Mouse (Mus musculus): ENCODE measurements at regions not wholly inside any gene's neighbourhood (a gene's known extent, or its start where the extent isn't known, plus 50 kb on each side); places are given as distances from the start of the nearest gene placed in this dataset.

GRCm38 (mm10) chr6:51104336-51104735 lies 328.1 kb upstream of the Nfe2l3 start:
- H3K27me3 ChIP-seq (replicated peaks; ENCODE audit: control insufficient read depth, insufficient read depth, low read length) = no peaks in the 10 kb centered on the region
- H3K4me1 ChIP-seq (ENCODE audit: control insufficient read depth, insufficient read depth, low read length) = no peaks in the 10 kb centered on the region
- WGBS = 74% methylated on average over 5 of the region's 5 CpGs
- no peak overlapping the region for H3K4me3 ChIP-seq (ENCODE audit: insufficient read depth, low read depth, low read length)
- DNase-seq = peak; percentile 5
- H3K27ac ChIP-seq (ENCODE audit: insufficient read depth, low read depth, low read length) = no peak overlapping the region
- TF ChIP-seq CTCF (conservative IDR thresholded peaks at IDR 0.05; ENCODE audit: insufficient read depth, insufficient read length, low read depth, low read length) (no peak), POLR2A (IDR thresholded peaks at IDR 0.05; ENCODE audit: low read depth, low read length) (no peak)
- no peaks in the 10 kb centered on the region for H3K36me3 ChIP-seq (ENCODE audit: control insufficient read depth, insufficient read depth, low read length)

GRCm38 (mm10) chr6:51108336-51108956 lies 324.0 kb upstream of the Nfe2l3 start:
- TF ChIP-seq POLR2A (IDR thresholded peaks at IDR 0.05; ENCODE audit: low read depth, low read length) = no peak
- H3K27ac ChIP-seq (ENCODE audit: insufficient read depth, low read depth, low read length) = no peak overlapping the region
- no peaks in the 10 kb centered on the region for H3K4me1 ChIP-seq (ENCODE audit: control insufficient read depth, insufficient read depth, low read length)
- H3K4me3 ChIP-seq (ENCODE audit: insufficient read depth, low read depth, low read length) = no peak overlapping the region
- no peaks in the 10 kb centered on the region for H3K27me3 ChIP-seq (replicated peaks; ENCODE audit: control insufficient read depth, insufficient read depth, low read length)
- WGBS = 56% methylated on average over 8 of the region's 8 CpGs
- no peaks in the 10 kb centered on the region for H3K36me3 ChIP-seq (ENCODE audit: control insufficient read depth, insufficient read depth, low read length)
- peak; percentile 41 for DNase-seq

- 98% methylated on average over 3 of the region's 3 CpGs for WGBS
- Histone ChIP-seq H3K27ac (ENCODE audit: insufficient read depth, low read depth, low read length) (no peak overlapping the region), H3K27me3 (replicated peaks; ENCODE audit: control insufficient read depth, insufficient read depth, low read length) (no peaks in the 10 kb centered on the region), H3K4me3 (ENCODE audit: insufficient read depth, low read depth, low read length) (no peak overlapping the region), H3K36me3 (ENCODE audit: control insufficient read depth, insufficient read depth, low read length) (no peaks in the 10 kb centered on the region), H3K4me1 (ENCODE audit: control insufficient read depth, insufficient read depth, low read length) (no peaks in the 10 kb centered on the region)
- DNase-seq = no peak
- TF ChIP-seq POLR2A (IDR thresholded peaks at IDR 0.05; ENCODE audit: low read depth, low read length) (no peak), CTCF (conservative IDR thresholded peaks at IDR 0.05; ENCODE audit: insufficient read depth, insufficient read length, low read depth, low read length) (no peak)
These were observed 321.9 kb upstream of the Nfe2l3 start for GRCm38 (mm10) chr6:51110596-51110995.

- no peak overlapping the region for H3K4me3 ChIP-seq (ENCODE audit: insufficient read depth, low read depth, low read length)
- no peak overlapping the region for H3K27ac ChIP-seq (ENCODE audit: insufficient read depth, low read depth, low read length)
- 0 out of 2 replicates have a peak, but pooled peaks cover 1% of the 10 kb centered on the region for H3K27me3 ChIP-seq (replicated peaks; ENCODE audit: control insufficient read depth, insufficient read depth, low read length)
- no peak for DNase-seq
- no peaks in the 10 kb centered on the region for H3K4me1 ChIP-seq (ENCODE audit: control insufficient read depth, insufficient read depth, low read length)
- 80% methylated on average over 10 of the region's 10 CpGs for WGBS
- no peaks in the 10 kb centered on the region for H3K36me3 ChIP-seq (ENCODE audit: control insufficient read depth, insufficient read depth, low read length)
- TF ChIP-seq POLR2A (IDR thresholded peaks at IDR 0.05; ENCODE audit: low read depth, low read length) (no peak), CTCF (conservative IDR thresholded peaks at IDR 0.05; ENCODE audit: insufficient read depth, insufficient read length, low read depth, low read length) (no peak)
These were observed 317.7 kb upstream of the Nfe2l3 start for GRCm38 (mm10) chr6:51114604-51115333.

- Histone ChIP-seq H3K36me3 (ENCODE audit: control insufficient read depth, insufficient read depth, low read length) (no peaks in the 10 kb centered on the region), H3K27me3 (replicated peaks; ENCODE audit: control insufficient read depth, insufficient read depth, low read length) (0 out of 2 replicates have a peak, but pooled peaks cover 1% of the 10 kb centered on the region), H3K27ac (ENCODE audit: insufficient read depth, low read depth, low read length) (no peak overlapping the region), H3K4me3 (ENCODE audit: insufficient read depth, low read depth, low read length) (no peak overlapping the region), H3K4me1 (ENCODE audit: control insufficient read depth, insufficient read depth, low read length) (no peaks in the 10 kb centered on the region)
- TF ChIP-seq POLR2A (IDR thresholded peaks at IDR 0.05; ENCODE audit: low read depth, low read length) (no peak), CTCF (conservative IDR thresholded peaks at IDR 0.05; ENCODE audit: insufficient read depth, insufficient read length, low read depth, low read length) (no peak)
- DNase-seq = peak; percentile 9
- WGBS = 45% methylated on average over 9 of the region's 9 CpGs
These were observed 313.5 kb upstream of the Nfe2l3 start for GRCm38 (mm10) chr6:51118833-51119535.

- Histone ChIP-seq H3K4me3 (ENCODE audit: insufficient read depth, low read depth, low read length) (no peak overlapping the region), H3K4me1 (ENCODE audit: control insufficient read depth, insufficient read depth, low read length) (no peaks in the 10 kb centered on the region), H3K27ac (ENCODE audit: insufficient read depth, low read depth, low read length) (no peak overlapping the region), H3K36me3 (ENCODE audit: control insufficient read depth, insufficient read depth, low read length) (no peaks in the 10 kb centered on the region), H3K27me3 (replicated peaks; ENCODE audit: control insufficient read depth, insufficient read depth, low read length) (0 out of 2 replicates have a peak, but pooled peaks cover 1% of the 10 kb centered on the region)
- DNase-seq = peak; percentile 32
- no peak for TF ChIP-seq CTCF (conservative IDR thresholded peaks at IDR 0.05; ENCODE audit: insufficient read depth, insufficient read length, low read depth, low read length)
- no peak for TF ChIP-seq POLR2A (IDR thresholded peaks at IDR 0.05; ENCODE audit: low read depth, low read length)
- WGBS = 41% methylated on average over 12 of the region's 12 CpGs
These were observed 312.7 kb upstream of the Nfe2l3 start for GRCm38 (mm10) chr6:51119691-51120302.

Measured in kidney, adult 2 months (tissue).